Mouse (Mus musculus): ENCODE measurements around the gene Hfe2. TPM values are rescaled to one million over a fixed set of nuclear protein-coding genes. Genes with fewer than 3 reads are reported as not detected.

Hfe2 gene
- polyA plus RNA-seq, 1 experiment from 2014 or later, result 36.4 TPM

GRCm38 (mm10) chr3:96561946-96562681, 37.1 kb downstream of the Hfe2 start:
- Histone ChIP-seq H3K4me3 (ENCODE audit: low read depth, low read length) (0 out of 2 replicates have a peak overlapping the region, but pooled peaks have one; percentile 5), H3K9ac (ENCODE audit: low read depth, low read length) (no peak overlapping the region), H3K36me3 (ENCODE audit: control insufficient read depth, insufficient read depth, low read length) (peaks cover 22% of the 10 kb centered on the region), H3K9me3 (ENCODE audit: control insufficient read depth, low read length) (no peaks in the 10 kb centered on the region), H3K4me2 (ENCODE audit: low read depth, low read length) (0 out of 2 replicates have a peak overlapping the region, but pooled peaks have one; percentile 84), H3K27me3 (replicated peaks; ENCODE audit: control insufficient read depth, insufficient read depth, low read length) (no peaks in the 10 kb centered on the region), H3K4me1 (ENCODE audit: control insufficient read depth, insufficient read depth, low read length) (peaks cover 28% of the 10 kb centered on the region), H3K27ac (replicated peaks; ENCODE audit: low read depth, low read length) (peak overlapping the region; percentile 58)
- 49% methylated on average over 10 of the region's 10 CpGs for WGBS
- DNase-seq (ENCODE audit: low spot score) (no peak), ATAC-seq (ENCODE audit: low read depth) (no peak)

DNA sequence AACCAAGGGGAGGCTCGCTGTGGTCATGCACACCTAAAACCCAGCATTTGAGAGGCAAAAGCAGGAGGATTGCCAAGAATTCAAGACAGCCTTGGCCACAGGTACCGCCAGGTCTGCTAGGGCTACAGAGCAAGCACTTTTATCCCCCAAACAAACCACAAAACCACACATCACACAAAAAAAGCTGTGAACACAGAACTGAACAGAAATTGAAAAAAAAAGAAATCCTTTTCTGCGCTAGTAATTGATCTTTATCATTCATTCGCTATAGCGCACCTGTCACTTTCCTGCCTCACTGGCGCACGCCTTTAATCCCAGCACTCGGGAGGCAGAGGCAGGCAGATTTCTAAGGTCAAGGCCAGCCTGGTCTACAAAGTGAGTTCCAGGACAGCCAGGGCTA, 38.3 kb downstream of the Hfe2 start:
- H3K27ac ChIP-seq (replicated peaks; ENCODE audit: low read depth, low read length), result no peak overlapping the region
- ATAC-seq (ENCODE audit: low read depth) (no peak), DNase-seq (ENCODE audit: low spot score) (no peak)
- peaks cover 22% of the 10 kb centered on the region for H3K36me3 ChIP-seq (ENCODE audit: control insufficient read depth, insufficient read depth, low read length)
- no peaks in the 10 kb centered on the region for H3K27me3 ChIP-seq (replicated peaks; ENCODE audit: control insufficient read depth, insufficient read depth, low read length)
- H3K4me2 ChIP-seq (ENCODE audit: low read depth, low read length), result no peak overlapping the region
- H3K9me3 ChIP-seq (ENCODE audit: control insufficient read depth, low read length), result no peaks in the 10 kb centered on the region
- H3K4me1 ChIP-seq (ENCODE audit: control insufficient read depth, insufficient read depth, low read length), result peaks cover 28% of the 10 kb centered on the region
- 88% methylated on average over 8 of the region's 8 CpGs for WGBS
- no peak overlapping the region for H3K4me3 ChIP-seq (ENCODE audit: low read depth, low read length)
- H3K9ac ChIP-seq (ENCODE audit: low read depth, low read length), result no peak overlapping the region

DNA sequence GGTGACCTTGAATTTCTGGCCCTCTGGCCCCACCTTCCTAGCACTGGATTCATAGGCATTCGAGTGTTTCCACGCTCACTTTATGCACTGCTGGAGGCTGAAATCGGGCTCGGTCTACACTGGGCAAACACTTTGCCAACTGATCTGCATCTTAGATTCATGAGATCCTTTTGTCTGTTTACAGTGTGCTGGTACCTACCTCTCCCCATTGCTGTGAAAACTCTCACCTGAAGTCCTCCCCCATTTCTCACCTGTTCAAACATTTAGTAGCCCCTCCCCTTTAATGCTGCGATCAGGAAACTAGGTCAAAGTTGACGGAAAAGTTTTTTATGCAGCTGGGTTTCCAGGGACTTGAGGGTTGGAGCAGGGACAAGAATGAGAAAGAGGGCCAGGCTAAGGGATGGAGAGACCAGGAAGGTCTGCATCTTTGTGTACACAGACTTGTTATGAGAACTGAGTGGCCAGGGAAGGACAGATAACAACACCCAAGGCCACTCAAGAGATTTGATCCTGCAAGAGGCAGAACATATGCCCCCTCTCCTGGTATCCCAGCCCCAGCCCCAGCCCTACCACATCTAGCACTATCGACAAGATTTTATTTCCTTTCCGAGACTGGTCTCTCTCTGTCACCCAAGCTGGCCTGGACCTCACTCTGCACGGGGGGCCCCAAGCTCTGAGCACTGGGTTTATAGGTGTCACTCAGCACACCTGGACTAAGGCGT, 39.1 kb downstream of the Hfe2 start:
- Histone ChIP-seq H3K4me3 (ENCODE audit: low read depth, low read length) (no peak overlapping the region), H3K27me3 (replicated peaks; ENCODE audit: control insufficient read depth, insufficient read depth, low read length) (no peaks in the 10 kb centered on the region), H3K27ac (replicated peaks; ENCODE audit: low read depth, low read length) (peak overlapping the region; percentile 33; the same call in 1 of the 2 replicates), H3K9ac (ENCODE audit: low read depth, low read length) (no peak overlapping the region), H3K36me3 (ENCODE audit: control insufficient read depth, insufficient read depth, low read length) (peaks cover 22% of the 10 kb centered on the region), H3K4me2 (ENCODE audit: low read depth, low read length) (no peak overlapping the region), H3K4me1 (ENCODE audit: control insufficient read depth, insufficient read depth, low read length) (peaks cover 28% of the 10 kb centered on the region), H3K9me3 (ENCODE audit: control insufficient read depth, low read length) (no peaks in the 10 kb centered on the region)
- 48% methylated on average over 10 of the region's 10 CpGs for WGBS
- DNase-seq (ENCODE audit: low spot score), result no peak
- no peak for ATAC-seq (ENCODE audit: low read depth)

DNA sequence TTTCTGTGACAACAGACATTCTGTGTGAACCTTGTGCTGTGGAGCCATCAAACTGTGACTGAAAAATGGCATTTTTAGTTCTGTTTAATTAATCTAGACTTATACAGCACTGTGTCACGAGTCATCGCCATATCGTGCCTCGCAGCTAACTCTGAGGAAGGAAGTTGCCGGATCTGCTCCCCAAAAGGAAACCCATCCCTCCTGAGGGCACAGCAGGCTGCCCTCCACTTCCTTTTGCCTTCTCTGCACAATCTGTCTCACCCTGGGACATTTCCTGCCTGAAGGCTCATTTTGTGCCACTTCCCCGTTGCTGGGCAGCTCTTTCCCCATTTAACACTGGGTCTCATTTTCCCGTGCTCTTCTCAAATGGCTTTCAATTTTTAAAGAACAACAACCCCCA, 39.7 kb downstream of the Hfe2 start:
- Histone ChIP-seq H3K4me2 (ENCODE audit: low read depth, low read length) (no peak overlapping the region), H3K27ac (replicated peaks; ENCODE audit: low read depth, low read length) (peak overlapping the region; percentile 33), H3K36me3 (ENCODE audit: control insufficient read depth, insufficient read depth, low read length) (peaks cover 20% of the 10 kb centered on the region), H3K4me1 (ENCODE audit: control insufficient read depth, insufficient read depth, low read length) (peaks cover 25% of the 10 kb centered on the region), H3K4me3 (ENCODE audit: low read depth, low read length) (no peak overlapping the region), H3K9me3 (ENCODE audit: control insufficient read depth, low read length) (no peaks in the 10 kb centered on the region), H3K9ac (ENCODE audit: low read depth, low read length) (no peak overlapping the region), H3K27me3 (replicated peaks; ENCODE audit: control insufficient read depth, insufficient read depth, low read length) (no peaks in the 10 kb centered on the region)
- ATAC-seq (ENCODE audit: low read depth) (no peak), DNase-seq (ENCODE audit: low spot score) (no peak)
- 44% methylated on average over 7 of the region's 7 CpGs for WGBS

GRCm38 (mm10) chr3:96565105-96565504, 40.1 kb downstream of the Hfe2 start:
- peaks cover 20% of the 10 kb centered on the region for H3K4me1 ChIP-seq (ENCODE audit: control insufficient read depth, insufficient read depth, low read length)
- WGBS, result 83% methylated on average over 3 of the region's 3 CpGs
- H3K27me3 ChIP-seq (replicated peaks; ENCODE audit: control insufficient read depth, insufficient read depth, low read length), result no peaks in the 10 kb centered on the region
- ATAC-seq (ENCODE audit: low read depth), result no peak
- no peak for DNase-seq (ENCODE audit: low spot score)
- peaks cover 15% of the 10 kb centered on the region for H3K36me3 ChIP-seq (ENCODE audit: control insufficient read depth, insufficient read depth, low read length)
- H3K4me3 ChIP-seq (ENCODE audit: low read depth, low read length), result no peak overlapping the region
- H3K4me2 ChIP-seq (ENCODE audit: low read depth, low read length), result no peak overlapping the region
- no peak overlapping the region for H3K9ac ChIP-seq (ENCODE audit: low read depth, low read length)
- no peak overlapping the region; the same call in 1 of the 2 replicates for H3K27ac ChIP-seq (replicated peaks; ENCODE audit: low read depth, low read length)
- no peaks in the 10 kb centered on the region for H3K9me3 ChIP-seq (ENCODE audit: control insufficient read depth, low read length)

DNA sequence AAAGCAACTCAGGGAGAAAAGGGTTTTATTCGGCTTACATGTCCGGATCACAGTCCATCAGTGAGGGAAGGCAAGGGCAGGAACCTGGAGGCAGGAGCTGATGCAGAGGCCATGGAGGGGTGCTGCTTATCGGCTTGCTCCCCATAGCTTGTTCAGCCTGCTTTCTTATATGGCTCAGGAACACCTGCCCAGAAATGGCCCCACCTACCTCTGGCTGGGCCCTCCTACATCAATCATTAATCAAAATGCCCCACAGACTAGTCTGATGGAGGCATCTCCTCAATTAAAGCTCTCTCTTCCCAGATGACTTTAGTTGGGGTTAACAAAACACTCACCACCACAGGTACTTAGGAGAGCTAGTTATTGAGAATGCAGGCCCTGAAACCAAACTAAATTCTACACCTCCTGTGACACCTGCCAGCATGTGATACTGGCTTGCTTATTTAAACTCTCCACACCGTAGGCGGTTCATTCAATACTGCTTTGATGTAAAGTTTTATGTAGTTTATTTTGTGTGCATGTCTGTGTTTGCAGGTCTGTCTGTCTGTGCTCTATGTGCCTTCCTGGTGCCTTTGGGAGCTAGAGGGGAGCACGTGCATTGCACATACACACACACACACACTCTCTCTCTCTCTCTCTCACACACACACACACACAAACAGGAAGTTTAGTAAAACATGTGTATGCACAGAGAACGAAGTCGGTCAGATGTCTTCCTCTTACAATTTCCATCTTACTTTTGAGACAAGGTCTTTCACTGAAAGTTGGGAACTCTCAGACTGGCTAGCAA, 41.9 kb downstream of the Hfe2 start:
- ATAC-seq (ENCODE audit: low read depth), result no peak
- Histone ChIP-seq H3K27ac (replicated peaks; ENCODE audit: low read depth, low read length) (no peak overlapping the region), H3K27me3 (replicated peaks; ENCODE audit: control insufficient read depth, insufficient read depth, low read length) (no peaks in the 10 kb centered on the region), H3K9ac (ENCODE audit: low read depth, low read length) (no peak overlapping the region), H3K4me2 (ENCODE audit: low read depth, low read length) (no peak overlapping the region), H3K4me3 (ENCODE audit: low read depth, low read length) (no peak overlapping the region), H3K36me3 (ENCODE audit: control insufficient read depth, insufficient read depth, low read length) (no peaks in the 10 kb centered on the region), H3K4me1 (ENCODE audit: control insufficient read depth, insufficient read depth, low read length) (peaks cover 6% of the 10 kb centered on the region; the same call in 1 of the 2 replicates), H3K9me3 (ENCODE audit: control insufficient read depth, low read length) (no peaks in the 10 kb centered on the region)
- WGBS, result 87% methylated on average over 8 of the region's 8 CpGs
- DNase-seq (ENCODE audit: low spot score), result no peak

- no peak overlapping the region for H3K4me3 ChIP-seq (ENCODE audit: low read depth, low read length)
- H3K27ac ChIP-seq (replicated peaks; ENCODE audit: low read depth, low read length), result no peak overlapping the region
- peaks cover 6% of the 10 kb centered on the region; the same call in 1 of the 2 replicates for H3K4me1 ChIP-seq (ENCODE audit: control insufficient read depth, insufficient read depth, low read length)
- no peak for ATAC-seq (ENCODE audit: low read depth)
- no peak for DNase-seq (ENCODE audit: low spot score)
- H3K9me3 ChIP-seq (ENCODE audit: control insufficient read depth, low read length), result no peaks in the 10 kb centered on the region
- no peak overlapping the region for H3K4me2 ChIP-seq (ENCODE audit: low read depth, low read length)
- WGBS, result 74% methylated on average over 8 of the region's 8 CpGs
- no peaks in the 10 kb centered on the region for H3K27me3 ChIP-seq (replicated peaks; ENCODE audit: control insufficient read depth, insufficient read depth, low read length)
- H3K36me3 ChIP-seq (ENCODE audit: control insufficient read depth, insufficient read depth, low read length), result no peaks in the 10 kb centered on the region
- H3K9ac ChIP-seq (ENCODE audit: low read depth, low read length), result no peak overlapping the region
These were observed 43.6 kb downstream of the Hfe2 start for GRCm38 (mm10) chr3:96568605-96569004.

GRCm38 (mm10) chr3:96569506-96569905, 44.5 kb downstream of the Hfe2 start:
- 94% methylated on average over 13 of the region's 13 CpGs for WGBS
- Histone ChIP-seq H3K9me3 (ENCODE audit: control insufficient read depth, low read length) (no peaks in the 10 kb centered on the region), H3K4me1 (ENCODE audit: control insufficient read depth, insufficient read depth, low read length) (peaks cover 3% of the 10 kb centered on the region; the same call in 1 of the 2 replicates), H3K27ac (replicated peaks; ENCODE audit: low read depth, low read length) (no peak overlapping the region), H3K9ac (ENCODE audit: low read depth, low read length) (no peak overlapping the region), H3K4me3 (ENCODE audit: low read depth, low read length) (no peak overlapping the region), H3K4me2 (ENCODE audit: low read depth, low read length) (no peak overlapping the region), H3K27me3 (replicated peaks; ENCODE audit: control insufficient read depth, insufficient read depth, low read length) (no peaks in the 10 kb centered on the region), H3K36me3 (ENCODE audit: control insufficient read depth, insufficient read depth, low read length) (no peaks in the 10 kb centered on the region)
- ATAC-seq (ENCODE audit: low read depth), result no peak
- no peak for DNase-seq (ENCODE audit: low spot score)
